Mouse (Mus musculus): Measurements from ENCODE around the gene Nckipsd. TPM values are rescaled to one million over a fixed set of nuclear protein-coding genes. Genes with fewer than 3 reads are reported as not detected.

Gene Nckipsd
- total and polyA plus RNA-seq, 3 experiments: 6.4 to 13.2 (median 6.6) TPM

DNA sequence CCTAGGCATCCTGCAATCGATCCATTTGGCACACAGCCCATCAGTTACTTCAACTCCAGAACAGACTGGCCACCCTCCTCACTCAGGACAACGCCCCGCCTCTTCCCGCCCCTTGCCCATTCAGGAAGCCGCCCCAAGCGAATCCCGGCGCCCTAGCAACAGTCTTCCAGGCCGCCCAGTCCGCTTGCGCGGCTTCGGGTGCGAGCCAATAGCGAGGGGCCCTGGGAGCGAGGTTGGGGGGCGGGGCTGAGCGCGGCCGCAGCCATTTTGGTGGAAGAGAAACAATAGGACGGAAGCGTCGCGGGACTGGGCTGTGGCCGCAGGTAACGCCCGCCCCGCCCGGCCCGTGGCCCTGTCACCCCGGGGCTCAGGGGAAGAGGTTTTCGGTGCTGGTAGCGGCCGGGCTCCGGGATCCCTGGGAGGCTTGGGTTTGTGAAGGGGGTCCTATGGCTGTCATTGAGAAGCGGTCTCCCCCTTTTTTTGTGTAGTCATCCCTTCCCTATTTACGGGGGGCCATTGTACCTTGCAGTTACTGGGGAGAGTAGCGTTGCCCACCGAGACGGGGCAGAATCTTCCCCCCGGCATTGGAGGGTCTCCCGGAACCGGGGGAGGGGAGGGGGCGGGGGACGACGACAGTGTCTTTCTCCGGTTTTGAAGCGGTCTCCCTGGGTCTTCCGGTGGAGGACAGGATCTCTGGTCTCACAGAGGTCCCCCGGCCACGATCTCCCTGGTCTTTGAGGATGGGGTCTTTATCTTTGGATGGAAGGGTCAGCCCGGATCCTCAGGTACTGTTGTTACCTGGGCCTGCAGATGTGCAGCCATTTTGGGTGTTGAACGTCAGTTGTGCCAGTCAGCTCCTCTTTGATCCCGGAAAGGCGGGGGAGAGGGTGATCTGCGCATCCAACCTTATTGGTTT is 24.4 kb upstream of the Nckipsd start, which contains the start of gene Ip6k2:
Gene Ip6k2 (plus strand): TSS at position 249 of the 916 bp plus-strand sequence.
- dilution Hi-C loops (cut with MboI; ENCODE audit: extremely low pct_ligation_motif_present, extremely low pct_unique_long_range_greater_than_20kb, low sequenced_read_pairs) (no loop called here), in situ Hi-C loops (cut with MboI; ENCODE audit: low pct_ligation_motif_present, low pct_unique_long_range_greater_than_20kb, low sequenced_read_pairs) (no loop called here)
- TF ChIP-seq JUND (conservative IDR thresholded peaks at IDR 0.05; ENCODE audit: low read depth, low read length) (no peak), JUN (IDR thresholded peaks at IDR 0.05; ENCODE audit: insufficient read depth, low read depth, low read length) (no peak), TCF12 (IDR thresholded peaks at IDR 0.05; ENCODE audit: low read depth, low read length) (peak; percentile 65; the same call in 1 of the 2 replicates), RAD21 (IDR thresholded peaks at IDR 0.05; ENCODE audit: low read depth, low read length) (no peak), MEF2A (IDR thresholded peaks at IDR 0.05; ENCODE audit: borderline replicate concordance, low read depth, low read length) (0 out of 2 replicates have a peak, but pooled peaks have one; percentile 36), RCOR1 (conservative IDR thresholded peaks at IDR 0.05; ENCODE audit: low read depth, low read length) (no peak), E2F4 (IDR thresholded peaks at IDR 0.05; ENCODE audit: insufficient replicate concordance, low read depth, low read length) (no peak), MYC (IDR thresholded peaks at IDR 0.05; ENCODE audit: low read depth, low read length) (no peak), SIN3A (IDR thresholded peaks at IDR 0.05; ENCODE audit: low read length) (peak; percentile 57), CHD2 (IDR thresholded peaks at IDR 0.05; ENCODE audit: low read length) (peak; percentile 65), MXI1 (IDR thresholded peaks at IDR 0.05; ENCODE audit: low read depth, low read length) (peak; percentile 83), NELFE (IDR thresholded peaks at IDR 0.05; ENCODE audit: low read depth, low read length) (no peak; the same call in none of the 2 replicates), PAX5 (IDR thresholded peaks at IDR 0.05; ENCODE audit: low read length) (no peak), ELF1 (IDR thresholded peaks at IDR 0.05; ENCODE audit: low read depth, low read length) (peak; percentile 85), IRF4 (IDR thresholded peaks at IDR 0.05; ENCODE audit: low read depth, low read length) (peak; percentile 72), CHD1 (IDR thresholded peaks at IDR 0.05; ENCODE audit: low read depth, low read length) (no peak), GABPA (IDR thresholded peaks at IDR 0.05; ENCODE audit: insufficient replicate concordance, low read depth, low read length) (no peak), ZC3H11A (IDR thresholded peaks at IDR 0.05; ENCODE audit: low read depth, low read length) (no peak), HCFC1 (IDR thresholded peaks at IDR 0.05; ENCODE audit: low read depth, low read length) (peak; percentile 69), ETS1 (conservative IDR thresholded peaks at IDR 0.05; ENCODE audit: low read depth, low read length) (no peak; the same call in 1 of the 2 replicates), MAX (IDR thresholded peaks at IDR 0.05; ENCODE audit: low read length) (no peak), EP300 (IDR thresholded peaks at IDR 0.05; ENCODE audit: low read length) (no peak), CTCF (conservative IDR thresholded peaks at IDR 0.05 in 1 of 2, IDR thresholded peaks at IDR 0.05 in 1 of 2; ENCODE audit: low read depth in 2 of 2, low read length in 2 of 2) (no peak), UBTF (IDR thresholded peaks at IDR 0.05; ENCODE audit: low read depth, low read length) (no peak), MAFK (IDR thresholded peaks at IDR 0.05; ENCODE audit: insufficient replicate concordance, low read length) (no peak), SMC3 (IDR thresholded peaks at IDR 0.05; ENCODE audit: low read depth, low read length) (no peak), ZMIZ1 (IDR thresholded peaks at IDR 0.05; ENCODE audit: low read depth, low read length) (peak; percentile 51; the same call in 1 of the 2 replicates), POLR2AphosphoS2 (IDR thresholded peaks at IDR 0.05; ENCODE audit: low read depth, low read length) (no peak), USF1 (IDR thresholded peaks at IDR 0.05; ENCODE audit: low read depth, low read length) (no peak), ZNF384 (IDR thresholded peaks at IDR 0.05; ENCODE audit: low read depth, low read length) (peak; percentile 46; the same call in 1 of the 2 replicates), ZKSCAN1 (IDR thresholded peaks at IDR 0.05; ENCODE audit: borderline replicate concordance, low read depth, low read length) (no peak), NRF1 (IDR thresholded peaks at IDR 0.05; ENCODE audit: low read depth, low read length) (peak; percentile 87), POLR2A (IDR thresholded peaks at IDR 0.05; ENCODE audit: low read depth, low read length) (peak; percentile 53), USF2 (conservative IDR thresholded peaks at IDR 0.05; ENCODE audit: low read depth, low read length) (no peak), TBP (conservative IDR thresholded peaks at IDR 0.05; ENCODE audit: low read depth, low read length) (no peak), MAZ (IDR thresholded peaks at IDR 0.05; ENCODE audit: low read depth, low read length) (peak; percentile 82; the same call in 1 of the 2 replicates), KAT2A (IDR thresholded peaks at IDR 0.05; ENCODE audit: insufficient replicate concordance, low read length) (no peak), BHLHE40 (IDR thresholded peaks at IDR 0.05; ENCODE audit: low read depth, low read length) (no peak)
- peak within 1 kb of the TSS; percentile 97 for H3K9ac ChIP-seq (ENCODE audit: insufficient read depth, low read depth)
- H3K9me3 ChIP-seq (replicated peaks; ENCODE audit: low read length): no peaks in the 10 kb centered on the region
- H3K4me1 ChIP-seq (ENCODE audit: control insufficient read depth in 1 of 2, insufficient read depth in 2 of 2): peaks cover 26 to 53% of the 10 kb centered on the region in 2 experiments
- H3K36me3 ChIP-seq (replicated peaks in 1 of 2; ENCODE audit: control insufficient read depth in 1 of 2, insufficient read depth in 1 of 2, low read length in 1 of 2): peaks cover 2 to 20% of the 10 kb centered on the region in 2 experiments
- peaks cover 43% of the 10 kb centered on the region for H3K79me2 ChIP-seq (replicated peaks; ENCODE audit: control insufficient read depth, extremely low read depth, insufficient read depth, poor library complexity, severe bottlenecking)
- DNase-seq (ENCODE audit: extremely low read depth): peak; percentile 93
- peaks cover 2% of the 10 kb centered on the region for H3K27me3 ChIP-seq (replicated peaks)
- H3K27ac ChIP-seq (ENCODE audit: insufficient read depth, low read depth): peak within 1 kb of the TSS; percentile 35; the same call in 1 of the 2 replicates
- H3K4me2 ChIP-seq (ENCODE audit: insufficient read depth, low read depth, poor library complexity, severe bottlenecking): peak within 1 kb of the TSS; percentile 91
- H3K4me3 ChIP-seq (replicated peaks in 1 of 3; ENCODE audit: low read depth in 2 of 3, low read length in 2 of 3, poor library complexity in 1 of 3): peak within 1 kb of the TSS; percentile 62 to 93 (median 85)
